Mouse (Mus musculus) midbrain, embryonic 15.5 days (tissue): ENCODE results near the gene Cmpk2. TPM values are rescaled to one million over a fixed set of nuclear protein-coding genes. Genes with fewer than 3 reads are reported as not detected.
"Not testable (repeated sequence)": the region's sequence is repeated elsewhere in the genome, so short reads cannot be mapped to it uniquely, and the experiment has no call there.

Experiments used
- ATAC-seq: fragments of 200-750 bp; cut with Nextera tagmentation; replicated peaks from 2 replicates; pipeline ENCODE4 v1.8.0; 2017; ENCODE audit warnings: moderate TSS enrichment
- H3K27ac ChIP-seq: fragments of 300-500 bp; sonication (generic); 2 replicates; pipeline ENCODE4 v1.5.1; 2015; ENCODE audit warnings: mild to moderate bottlenecking, inconsistent platforms
- H3K27me3 ChIP-seq: fragments of 300-500 bp; sonication (generic); replicated peaks from 2 replicates; pipeline ENCODE4 v1.6.1; 2015; ENCODE audit warnings: inconsistent platforms
- H3K36me3 ChIP-seq: fragments of 300-500 bp; sonication (generic); replicated peaks from 2 replicates; pipeline ENCODE4 v1.6.1; 2015; ENCODE audit warnings: inconsistent platforms
- H3K4me1 ChIP-seq: fragments of 300-500 bp; sonication (generic); 2 replicates; pipeline ENCODE4 v1.6.1; 2015; ENCODE audit warnings: inconsistent platforms
- H3K4me2 ChIP-seq: fragments of 300-500 bp; sonication (generic); 2 replicates; pipeline ENCODE4 v1.6.1; 2015; ENCODE audit warnings: inconsistent platforms, mild to moderate bottlenecking, moderate library complexity
- H3K4me3 ChIP-seq: fragments of 300-500 bp; sonication (generic); 2 replicates; pipeline ENCODE4 v1.5.1; 2015; ENCODE audit warnings: mild to moderate bottlenecking, inconsistent platforms
- H3K9ac ChIP-seq: fragments of 300-500 bp; sonication (generic); 2 replicates; pipeline ENCODE4 v1.6.1; 2015; ENCODE audit warnings: mild to moderate bottlenecking, inconsistent platforms
- H3K9me3 ChIP-seq: fragments of 300-500 bp; sonication (generic); 2 replicates; pipeline ENCODE4 v1.6.1; 2016; ENCODE audit warnings: inconsistent platforms
- WGBS: fragments of 180-500 bp; shearing (Covaris S2); methylation state at CpG from one replicate; pipeline ENCODE4 v1.1.7; 2015; ENCODE audit warnings: mixed read lengths; 5-methylcytosine and 5-hydroxymethylcytosine counted together
- polyA plus RNA-seq: library from polyadenylated mRNA; unstranded; fragments of >200 nt; fragmentation: Nextera tagmentation; extraction: Ambion mirVana; gene quantifications from 2 replicates; pipeline ENCODE4 v1.2.1, GENCODE M21; 2015

Cmpk2 gene
- polyA plus RNA-seq, 1 experiment from 2014 or later = 15.6 TPM

GRCm38 (mm10) chr12:26454682-26455081, 14.3 kb upstream of the Cmpk2 start:
- Histone ChIP-seq H3K36me3 (no peaks in the 10 kb centered on the region), H3K27ac (no peak overlapping the region), H3K4me3 (no peak overlapping the region), H3K9me3 (no peaks in the 10 kb centered on the region), H3K4me1 (peaks cover 3% of the 10 kb centered on the region; the same call in 1 of the 2 replicates), H3K4me2 (no peak overlapping the region), H3K9ac (no peak overlapping the region), H3K27me3 (no peaks in the 10 kb centered on the region)
- 63% methylated on average over 5 of the region's 5 CpGs for WGBS
- ATAC-seq = no peak

GRCm38 (mm10) chr12:26456028-26456698, 12.8 kb upstream of the Cmpk2 start, which contains the start of gene Rsad2:
Gene Rsad2, minus strand, starts transcription at chr12:26456452.
- H3K36me3 ChIP-seq = no peaks in the 10 kb centered on the region
- no peaks in the 10 kb centered on the region for H3K9me3 ChIP-seq
- no peak for ATAC-seq
- no peak within 1 kb of the TSS for H3K27ac ChIP-seq
- H3K4me2 ChIP-seq = no peak within 1 kb of the TSS
- no peaks in the 10 kb centered on the region for H3K27me3 ChIP-seq
- 53% methylated on average over 13 of the region's 13 CpGs for WGBS
- peaks cover 3% of the 10 kb centered on the region; the same call in 1 of the 2 replicates for H3K4me1 ChIP-seq
- H3K9ac ChIP-seq = no peak within 1 kb of the TSS
- no peak within 1 kb of the TSS for H3K4me3 ChIP-seq

DNA sequence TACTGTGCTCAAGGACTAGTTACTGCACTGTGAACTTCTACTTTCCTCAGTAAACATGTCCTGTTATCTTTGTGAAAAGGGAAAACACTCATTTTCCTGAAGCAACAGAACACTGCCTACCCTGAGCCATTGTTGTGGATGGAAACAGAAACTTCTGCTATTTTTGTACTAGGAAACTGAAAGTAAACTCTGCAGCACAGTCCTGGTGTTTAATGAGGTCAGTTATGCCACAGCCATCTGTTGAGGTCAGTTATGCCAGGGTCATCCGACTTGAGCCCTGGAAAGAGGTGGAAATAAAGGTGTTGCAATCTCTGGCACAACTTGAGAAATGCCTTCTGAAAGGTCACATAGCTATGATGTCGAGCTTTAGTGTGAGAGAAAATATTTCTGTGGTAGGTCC, 8.9 kb upstream of the Cmpk2 start:
- Histone ChIP-seq H3K4me1 (peaks cover 3% of the 10 kb centered on the region; the same call in 1 of the 2 replicates), H3K36me3 (no peaks in the 10 kb centered on the region), H3K27me3 (no peaks in the 10 kb centered on the region), H3K27ac (no peak overlapping the region), H3K9ac (no peak overlapping the region), H3K4me2 (no peak overlapping the region), H3K9me3 (no peaks in the 10 kb centered on the region), H3K4me3 (no peak overlapping the region)
- ATAC-seq = no peak
- 66% methylated on average over 2 of the region's 2 CpGs for WGBS

DNA sequence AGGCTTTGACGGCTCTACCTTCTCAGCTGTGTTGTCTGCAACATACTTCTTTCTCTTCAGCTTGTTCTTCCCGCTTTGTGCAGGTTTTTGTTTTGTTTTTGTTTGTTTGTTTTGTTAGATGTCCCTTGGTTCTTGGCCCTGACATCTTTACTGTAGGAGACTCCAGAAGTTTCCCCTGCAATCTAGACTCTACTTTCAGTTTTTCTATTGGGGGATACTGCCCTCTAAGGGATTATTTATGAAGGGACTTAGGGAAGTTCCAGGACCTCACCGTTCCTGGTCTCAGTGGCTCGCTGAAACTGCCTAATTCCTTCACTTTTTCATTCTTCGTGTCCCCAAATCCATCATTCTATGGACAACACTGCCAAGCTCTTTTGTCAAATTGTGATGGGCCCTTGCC, 3.4 kb upstream of the Cmpk2 start:
- Histone ChIP-seq H3K4me1 (peaks cover 12% of the 10 kb centered on the region), H3K27me3 (no peaks in the 10 kb centered on the region), H3K4me2 (no peak overlapping the region), H3K4me3 (no peak overlapping the region), H3K9me3 (no peaks in the 10 kb centered on the region), H3K9ac (no peak overlapping the region), H3K27ac (no peak overlapping the region), H3K36me3 (no peaks in the 10 kb centered on the region)
- ATAC-seq = no peak
- WGBS = 64% methylated on average over 5 of the region's 5 CpGs

GRCm38 (mm10) chr12:26470042-26470409, 1.0 kb downstream of the Cmpk2 start:
- peak; percentile 65; the same call in 1 of the 2 replicates for ATAC-seq
- H3K9me3 ChIP-seq = no peaks in the 10 kb centered on the region
- H3K4me3 ChIP-seq = peak overlapping the region; percentile 67
- 24% methylated on average over 6 of the region's 6 CpGs for WGBS
- H3K27me3 ChIP-seq = no peaks in the 10 kb centered on the region
- H3K36me3 ChIP-seq = no peaks in the 10 kb centered on the region
- H3K9ac ChIP-seq = peak overlapping the region; percentile 92
- peaks cover 20% of the 10 kb centered on the region for H3K4me1 ChIP-seq
- H3K27ac ChIP-seq = peak overlapping the region; percentile 95
- H3K4me2 ChIP-seq = peak overlapping the region; percentile 97

GRCm38 (mm10) chr12:26471376-26471775, 2.4 kb downstream of the Cmpk2 start:
- H3K4me2 ChIP-seq = no peak overlapping the region
- H3K9me3 ChIP-seq = no peaks in the 10 kb centered on the region
- H3K9ac ChIP-seq = no peak overlapping the region
- no peak overlapping the region for H3K27ac ChIP-seq
- H3K4me1 ChIP-seq = peaks cover 20% of the 10 kb centered on the region
- H3K4me3 ChIP-seq = no peak overlapping the region
- no peaks in the 10 kb centered on the region for H3K27me3 ChIP-seq
- WGBS = 79% methylated on average over 3 of the region's 3 CpGs
- no peaks in the 10 kb centered on the region for H3K36me3 ChIP-seq
- ATAC-seq = no peak

DNA sequence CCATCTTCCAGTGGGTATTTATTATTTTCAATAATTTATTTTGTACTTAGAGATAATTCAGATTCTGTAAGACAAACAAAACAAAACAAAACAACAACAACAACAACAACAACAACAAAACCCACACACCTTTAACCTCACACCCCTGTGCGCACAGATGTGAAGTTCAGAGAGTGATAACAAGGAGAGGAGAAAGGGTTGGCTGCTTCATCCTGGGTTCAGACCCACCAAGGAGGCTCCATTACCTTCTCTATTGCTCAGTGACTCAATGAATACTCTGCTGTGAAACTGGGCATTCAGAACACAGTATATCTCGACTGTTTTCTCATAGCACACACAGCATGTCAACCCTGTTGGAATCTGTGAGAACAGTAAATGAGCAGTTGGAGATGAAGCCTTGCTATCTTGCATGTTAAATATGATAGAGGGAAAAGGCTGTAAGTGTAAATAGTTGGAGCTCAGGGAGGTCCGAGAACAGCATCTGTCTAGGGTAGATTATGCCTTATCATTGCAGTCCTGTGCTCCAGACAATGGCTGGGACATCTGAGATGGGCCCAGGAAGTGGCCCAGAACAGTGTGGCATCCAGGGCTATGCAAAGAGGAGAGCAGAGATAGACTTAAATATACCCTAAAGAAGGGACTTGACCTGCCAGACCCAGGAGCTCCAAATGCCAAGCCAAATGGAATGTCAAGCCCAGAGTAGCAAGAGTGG, 3.9 kb downstream of the Cmpk2 start:
- H3K4me2 ChIP-seq = no peak overlapping the region
- 85% methylated on average over 3 of the region's 3 CpGs for WGBS
- H3K27ac ChIP-seq = no peak overlapping the region
- no peaks in the 10 kb centered on the region for H3K9me3 ChIP-seq
- no peak overlapping the region for H3K4me3 ChIP-seq
- H3K36me3 ChIP-seq = no peaks in the 10 kb centered on the region
- no peak for ATAC-seq
- H3K9ac ChIP-seq = no peak overlapping the region
- H3K27me3 ChIP-seq = no peaks in the 10 kb centered on the region
- H3K4me1 ChIP-seq = peaks cover 20% of the 10 kb centered on the region

GRCm38 (mm10) chr12:26473746-26474145, 4.7 kb downstream of the Cmpk2 start:
- H3K9ac ChIP-seq = no peak overlapping the region
- 92% methylated on average over 6 of the region's 6 CpGs for WGBS
- peaks cover 17% of the 10 kb centered on the region for H3K4me1 ChIP-seq
- H3K4me3 ChIP-seq = no peak overlapping the region
- no peak overlapping the region for H3K27ac ChIP-seq
- no peak for ATAC-seq
- no peaks in the 10 kb centered on the region for H3K9me3 ChIP-seq
- H3K4me2 ChIP-seq = no peak overlapping the region
- H3K36me3 ChIP-seq = no peaks in the 10 kb centered on the region
- H3K27me3 ChIP-seq = no peaks in the 10 kb centered on the region

DNA sequence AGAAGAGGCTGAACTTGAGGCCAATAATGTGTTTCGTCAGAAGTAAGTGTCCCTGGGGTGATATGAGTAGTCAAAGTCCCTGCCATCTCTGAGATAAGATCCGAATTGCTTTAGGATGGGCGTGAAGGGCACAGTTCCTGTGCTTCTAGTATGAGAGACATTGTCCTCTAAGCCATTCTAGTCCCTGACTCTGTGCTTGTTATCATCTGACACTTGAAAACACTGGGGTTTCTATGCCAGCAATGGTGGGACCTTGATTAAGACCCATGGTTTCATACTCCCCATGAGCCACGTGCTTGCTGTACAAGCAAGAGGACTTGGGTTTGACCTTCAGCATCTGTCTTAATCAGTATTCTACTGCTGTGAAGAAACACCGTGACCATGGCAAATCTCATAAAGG, 8.2 kb downstream of the Cmpk2 start:
- H3K27me3 ChIP-seq = no peaks in the 10 kb centered on the region
- no peaks in the 10 kb centered on the region for H3K9me3 ChIP-seq
- no peak for ATAC-seq
- no peak overlapping the region for H3K4me2 ChIP-seq
- no peaks in the 10 kb centered on the region for H3K36me3 ChIP-seq
- 79% methylated on average over 5 of the region's 5 CpGs for WGBS
- H3K27ac ChIP-seq = no peak overlapping the region
- H3K4me3 ChIP-seq = no peak overlapping the region
- H3K9ac ChIP-seq = no peak overlapping the region
- no peaks in the 10 kb centered on the region for H3K4me1 ChIP-seq

GRCm38 (mm10) chr12:26478196-26479004, 9.4 kb downstream of the Cmpk2 start:
- Histone ChIP-seq H3K4me3 (no peak overlapping the region), H3K9ac (no peak overlapping the region), H3K27me3 (no peaks in the 10 kb centered on the region), H3K27ac (no peak overlapping the region), H3K4me2 (no peak overlapping the region), H3K36me3 (no peaks in the 10 kb centered on the region), H3K9me3 (no peaks in the 10 kb centered on the region), H3K4me1 (no peaks in the 10 kb centered on the region)
- no peak for ATAC-seq
- WGBS = 87% methylated on average over 18 of the region's 18 CpGs

DNA sequence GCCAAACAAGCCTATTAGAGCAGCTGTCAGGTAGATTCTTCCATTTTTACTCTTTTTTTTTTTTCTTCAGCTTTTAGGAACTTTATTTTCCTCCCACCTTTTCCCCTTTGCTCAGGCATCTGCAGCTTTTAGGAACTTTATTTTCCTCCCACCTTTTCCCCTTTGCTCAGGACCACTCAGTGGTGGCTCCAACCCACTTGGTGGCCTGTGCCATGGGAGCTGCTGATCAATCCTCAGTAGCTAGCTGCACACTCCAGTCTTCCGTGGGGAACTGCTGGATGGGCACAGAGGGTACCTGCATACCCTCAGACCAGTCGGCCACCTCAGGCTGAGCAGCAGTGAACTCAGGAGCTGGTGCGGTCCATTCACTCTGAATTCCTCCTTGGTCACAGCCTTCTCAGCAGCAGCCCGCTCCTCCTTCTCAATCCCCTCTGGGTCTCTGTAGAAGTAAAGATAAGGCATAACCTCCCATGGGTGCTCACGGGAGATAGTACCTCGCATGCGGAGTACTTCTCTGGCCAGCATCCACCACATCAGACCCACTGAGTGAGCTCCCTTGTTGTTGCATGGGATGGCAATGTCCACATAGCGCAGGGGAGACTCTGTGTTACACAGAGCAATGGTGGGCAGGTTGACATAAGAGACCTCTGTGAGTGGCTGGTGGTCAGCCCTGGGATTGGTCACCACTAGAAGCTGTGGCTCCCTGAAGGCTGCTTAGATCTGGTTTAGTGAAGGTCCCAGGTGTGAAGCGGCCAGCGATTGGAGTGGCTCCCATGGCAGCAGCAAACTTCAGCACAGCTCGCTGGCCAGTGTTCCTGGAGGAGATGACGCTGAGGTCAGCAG, 17.0 kb downstream of the Cmpk2 start:
- not testable (repeated sequence) for H3K27ac ChIP-seq, H3K9me3 ChIP-seq, H3K27me3 ChIP-seq, H3K36me3 ChIP-seq, H3K4me2 ChIP-seq, ATAC-seq, H3K9ac ChIP-seq, H3K4me3 ChIP-seq
- peaks cover 11% of the 10 kb centered on the region for H3K4me1 ChIP-seq
- WGBS = 93% methylated on average over 12 of the region's 12 CpGs
